Mouse (Mus musculus) ES-E14 (cell line): ENCODE data around the gene Nucks1. TPM values are rescaled to one million over a fixed set of nuclear protein-coding genes. Genes with fewer than 3 reads are reported as not detected.

Experiments
- DNase-seq: peaks from one replicate; pipeline ENCODE4 v3.0.0-alpha.2; 2013; ENCODE audit warnings: low read depth, low spot score
- H3K27ac ChIP-seq: 2 replicates; pipeline ENCODE4 v1.5.1; 2012; ENCODE audit warnings: low read depth, mild to moderate bottlenecking, low read length, moderate library complexity, mixed read lengths; ENCODE audit not compliant: poor library complexity, insufficient read depth, severe bottlenecking
- H3K36me3 ChIP-seq: 2 replicates; pipeline ENCODE4 v1.6.1; 2012; ENCODE audit warnings: mild to moderate bottlenecking, low read length, moderate library complexity, mixed read lengths; ENCODE audit not compliant: control insufficient read depth, poor library complexity, insufficient read depth, severe bottlenecking
- H3K4me1 ChIP-seq, 2 experiments: fragments of 150-350 bp in 1 of 2; sonication (generic) in 1 of 2; 2 replicates each; pipeline ENCODE4 v1.6.1; 2012; ENCODE audit warnings: low read length in 2 of 2, mild to moderate bottlenecking in 1 of 2, mixed read lengths in 1 of 2; ENCODE audit not compliant: control insufficient read depth in 2 of 2, insufficient read depth in 2 of 2, poor library complexity in 1 of 2
- H3K4me3 ChIP-seq, 2 experiments: fragments of 150-350 bp in 1 of 2; sonication (generic) in 1 of 2; 2 replicates each; pipeline ENCODE4 v1.5.1; 2012; ENCODE audit warnings: low read length in 2 of 2, low read depth in 1 of 2, mild to moderate bottlenecking in 1 of 2, mixed read lengths in 1 of 2; ENCODE audit not compliant: insufficient read depth in 1 of 2, poor library complexity in 1 of 2, severe bottlenecking in 1 of 2
- H3K9ac ChIP-seq: 2 replicates; pipeline ENCODE4 v1.6.1; 2012; ENCODE audit warnings: low read depth, mild to moderate bottlenecking, low read length, mixed read lengths; ENCODE audit not compliant: poor library complexity, insufficient read depth, severe bottlenecking
- H3K9me3 ChIP-seq: fragments of 150-350 bp; sonication (generic); 2 replicates; pipeline ENCODE4 v1.6.1; 2012; ENCODE audit warnings: low read depth, mild to moderate bottlenecking, low read length; ENCODE audit not compliant: control insufficient read depth, insufficient read depth
- CHD2 ChIP-seq: IDR thresholded peaks from 2 replicates; pipeline ENCODE4 v1.6.1; 2014; ENCODE audit warnings: mild to moderate bottlenecking, low read depth, low read length, inconsistent platforms
- HCFC1 ChIP-seq: IDR thresholded peaks from 2 replicates; pipeline ENCODE4 v1.6.1; 2012; ENCODE audit warnings: low read length, inconsistent platforms, borderline replicate concordance; ENCODE audit not compliant: insufficient read depth
- MAFK ChIP-seq: IDR thresholded peaks from 2 replicates; pipeline ENCODE4 v1.6.1; 2014; ENCODE audit warnings: mild to moderate bottlenecking, low read depth, low read length, inconsistent platforms; ENCODE audit not compliant: insufficient read depth
- ZC3H11A ChIP-seq: IDR thresholded peaks from 2 replicates; pipeline ENCODE4 v1.6.1; 2012; ENCODE audit warnings: low read depth, mild to moderate bottlenecking, inconsistent platforms, low read length, borderline replicate concordance
- ZNF384 ChIP-seq: IDR thresholded peaks from 2 replicates; pipeline ENCODE4 v1.6.1; 2012; ENCODE audit warnings: low read depth, low read length, inconsistent platforms
- in situ Hi-C, 2 experiments: fragments of 600-800 bp; cut with MboI; formaldehyde crosslinking; loops; one replicate each; pipeline ENCODE4 v1.15.1; 2025; ENCODE audit warnings: low sequenced_read_pairs in 2 of 2, inconsistent platforms in 1 of 2; ENCODE audit not compliant: unreplicated experiment in 2 of 2
- total RNA-seq: library from RNA; depleted of rRNA; stranded (reverse); fragments of 300-350 nt; gene quantifications from 2 replicates; pipeline ENCODE4 v1.2.3, GENCODE M21; 2012

The Nucks1 gene
- total RNA-seq, 1 experiment, result 219 TPM

- Histone ChIP-seq H3K9ac (peak within 1 kb of the TSS; percentile 76), H3K4me1 (no peaks in the 10 kb centered on the region), H3K4me3 (peak within 1 kb of the TSS; percentile 76 to 79), H3K27ac (no peak within 1 kb of the TSS), H3K9me3 (no peaks in the 10 kb centered on the region), H3K36me3 (no peaks in the 10 kb centered on the region)
- no peak for TF ChIP-seq ZC3H11A
- peak; percentile 100 for TF ChIP-seq HCFC1
- no peak for TF ChIP-seq MAFK
- TF ChIP-seq CHD2, result peak; percentile 62; the same call in 1 of the 2 replicates
- TF ChIP-seq ZNF384, result no peak
- in situ Hi-C loops, result no loop called here
- peak; percentile 90 for DNase-seq
Measured at GRCm38 (mm10) chr1:131867093-131867945, 43.0 kb upstream of the Nucks1 start, which contains the start of gene Rab29. TSS of gene Rab29 (plus strand) at chr1:131867224.

GRCm38 (mm10) chr1:131867946-131868290 lies 42.4 kb upstream of the Nucks1 start:
- no peak overlapping the region for H3K27ac ChIP-seq
- H3K4me3 ChIP-seq, result peak overlapping the region; percentile 76 to 79
- in situ Hi-C loops, result no loop called here
- TF ChIP-seq CHD2 (no peak), ZC3H11A (no peak), ZNF384 (no peak), HCFC1 (no peak), MAFK (no peak)
- no peaks in the 10 kb centered on the region for H3K36me3 ChIP-seq
- H3K9me3 ChIP-seq, result no peaks in the 10 kb centered on the region
- H3K9ac ChIP-seq, result peak overlapping the region; percentile 76
- H3K4me1 ChIP-seq, result no peaks in the 10 kb centered on the region
- DNase-seq, result no peak

GRCm38 (mm10) chr1:131869561-131869960 lies 40.8 kb upstream of the Nucks1 start:
- Histone ChIP-seq H3K4me3 (no peak overlapping the region), H3K9ac (no peak overlapping the region), H3K27ac (no peak overlapping the region), H3K9me3 (no peaks in the 10 kb centered on the region), H3K36me3 (no peaks in the 10 kb centered on the region; the same call in 1 of the 2 replicates), H3K4me1 (no peaks in the 10 kb centered on the region)
- in situ Hi-C loops, result no loop called here
- DNase-seq, result no peak
- TF ChIP-seq CHD2 (no peak), MAFK (no peak), ZNF384 (peak; percentile 65; the same call in 1 of the 2 replicates), HCFC1 (no peak)

- no peaks in the 10 kb centered on the region for H3K9me3 ChIP-seq
- no peak overlapping the region for H3K4me3 ChIP-seq
- DNase-seq, result no peak
- no peak overlapping the region for H3K9ac ChIP-seq
- TF ChIP-seq CHD2 (no peak), ZC3H11A (no peak), MAFK (no peak), ZNF384 (no peak), HCFC1 (no peak)
- H3K36me3 ChIP-seq, result no peaks in the 10 kb centered on the region; the same call in 1 of the 2 replicates
- H3K27ac ChIP-seq, result no peak overlapping the region
- in situ Hi-C loops, result no loop called here
- no peaks in the 10 kb centered on the region for H3K4me1 ChIP-seq
Measured at GRCm38 (mm10) chr1:131872856-131873255, 37.5 kb upstream of the Nucks1 start.
